Mouse (Mus musculus) olfactory bulb, adult 2 months (tissue): ENCODE results near the gene Paqr9. TPM values are rescaled to one million over a fixed set of nuclear protein-coding genes. Genes with fewer than 3 reads are reported as not detected.
A peak's percentile ranks its signal among the peaks of the same experiment; 100 is the strongest.
"Not testable (repeated sequence)": the region's sequence is repeated elsewhere in the genome, so short reads cannot be mapped to it uniquely, and the experiment has no call there.

ENCODE experiments used
- H3K27ac ChIP-seq: fragments of 200-500 bp; 2 replicates; pipeline ENCODE4 v1.5.1; 2012; ENCODE audit warnings: low read depth, low read length; ENCODE audit not compliant: insufficient read depth
- H3K4me1 ChIP-seq: fragments of 200-500 bp; 2 replicates; pipeline ENCODE4 v1.6.1; 2012; ENCODE audit warnings: low read length; ENCODE audit not compliant: control insufficient read depth, insufficient read depth
- H3K4me3 ChIP-seq: fragments of 200-500 bp; 2 replicates; pipeline ENCODE4 v1.5.1; 2012; ENCODE audit warnings: mild to moderate bottlenecking, low read depth, low read length, moderate library complexity; ENCODE audit not compliant: insufficient read depth
- CTCF ChIP-seq: fragments of 200-500 bp; IDR thresholded peaks from 2 replicates; pipeline ENCODE4 v1.5.1; 2012; ENCODE audit warnings: low read depth, mild to moderate bottlenecking, low read length, moderate library complexity; ENCODE audit not compliant: insufficient read depth
- POLR2A ChIP-seq: fragments of 200-500 bp; IDR thresholded peaks from 2 replicates; pipeline ENCODE4 v1.6.1; 2012; ENCODE audit warnings: mild to moderate bottlenecking, low read depth, low read length, moderate library complexity; ENCODE audit not compliant: insufficient read depth
- WGBS: fragments of 180-500 bp; shearing (Covaris S2); methylation state at CpG from one replicate; pipeline ENCODE4 v1.1.7; 2018; 5-methylcytosine and 5-hydroxymethylcytosine counted together
- polyA plus RNA-seq: library from polyadenylated mRNA; stranded (reverse); fragments of >200 nt; gene quantifications from 2 replicates; pipeline ENCODE4 v1.2.4, GENCODE M21; 2012; ENCODE audit warnings: low replicate concordance; ENCODE audit not compliant: missing spikeins, insufficient read depth, insufficient read length

Paqr9 gene
- not detected in 2 replicates for polyA plus RNA-seq

DNA sequence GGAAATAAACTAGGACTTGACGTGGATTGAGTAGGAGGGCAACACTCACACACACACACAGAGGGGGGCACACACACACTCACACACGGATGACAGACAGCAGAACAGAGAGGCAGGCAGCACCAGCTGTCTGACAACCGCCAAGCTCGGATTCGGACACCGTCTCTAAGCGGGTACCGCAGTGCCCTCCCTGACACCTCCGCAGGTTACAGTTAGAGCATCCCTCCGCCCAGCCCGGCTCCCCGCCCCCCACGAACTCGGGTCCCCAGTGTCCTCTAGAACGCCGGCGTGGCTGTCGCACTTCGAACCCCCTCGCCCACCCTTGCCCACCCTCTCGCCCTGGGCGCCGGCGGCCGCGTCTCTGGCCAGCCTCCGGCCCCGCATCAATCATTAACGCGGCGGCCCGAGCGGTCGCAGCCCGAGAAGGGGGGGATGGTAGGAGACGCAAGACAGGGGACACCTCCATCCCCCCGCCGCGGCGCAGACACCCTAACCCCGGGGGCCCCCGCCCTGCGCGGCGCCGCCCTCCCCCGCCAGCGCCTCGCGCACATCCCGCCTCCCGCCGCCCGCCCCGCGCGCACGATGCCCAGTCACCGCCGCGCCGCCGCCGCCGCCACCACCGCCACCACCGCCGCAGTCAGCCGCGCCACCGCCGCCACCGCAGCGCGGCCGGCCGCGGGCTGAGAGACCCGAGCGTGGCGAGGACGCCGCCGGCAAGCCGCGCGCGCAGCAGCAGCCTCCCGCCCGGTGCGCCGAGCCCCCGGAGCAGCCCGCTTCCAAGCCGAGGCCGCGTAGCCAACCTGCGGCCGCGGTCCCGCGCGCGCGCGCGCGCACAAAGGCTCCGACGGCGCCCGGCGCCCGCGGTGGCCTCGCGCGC lies at the start of gene Paqr9:
TSS of gene Paqr9 (plus strand) at position 599 of the 877 bp plus-strand sequence.
- WGBS: 15% methylated on average over 117 of the region's 118 CpGs
- no peak for TF ChIP-seq CTCF
- no peak for TF ChIP-seq POLR2A
- H3K4me3 ChIP-seq: peak within 1 kb of the TSS; percentile 93
- H3K4me1 ChIP-seq: peaks cover 12% of the 10 kb centered on the region
- H3K27ac ChIP-seq: no peak within 1 kb of the TSS

DNA sequence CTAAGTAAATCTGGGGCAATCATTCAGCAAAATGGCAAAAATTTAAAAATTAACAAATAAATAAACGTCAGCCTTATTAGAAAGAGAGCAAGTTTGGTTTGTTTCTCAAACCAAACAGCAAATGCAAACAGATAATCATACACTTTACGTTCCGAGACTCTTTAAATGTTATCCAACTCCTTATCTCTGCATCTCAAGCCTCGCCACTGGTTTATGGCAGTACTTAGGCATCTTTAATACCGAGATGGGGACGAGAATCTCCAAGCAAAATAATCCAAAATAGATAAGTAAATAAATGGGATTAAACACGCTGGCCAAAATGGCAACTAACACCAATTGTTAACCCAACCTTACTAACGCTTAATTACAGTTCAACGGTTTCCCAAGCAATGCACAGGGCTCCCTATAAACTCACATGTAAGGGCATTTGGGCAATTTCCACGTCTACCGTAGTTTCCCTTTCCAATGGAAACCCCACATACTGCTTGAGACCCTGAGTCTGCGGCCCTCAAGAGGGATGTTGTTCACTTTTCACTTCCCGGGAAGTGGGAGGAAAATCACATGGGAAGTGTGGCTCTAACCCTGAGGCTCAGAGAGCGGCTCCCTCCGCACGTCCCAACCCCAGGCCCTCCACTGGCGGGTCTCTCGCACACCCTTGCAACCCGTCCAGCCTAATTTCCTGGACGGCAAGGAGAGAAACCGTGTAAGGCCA lies 48.6 kb upstream of the Paqr9 start:
- WGBS: 9% methylated on average over 21 of the region's 21 CpGs
- Histone ChIP-seq H3K27ac (no peak overlapping the region), H3K4me3 (peak overlapping the region; percentile 68), H3K4me1 (peaks cover 2% of the 10 kb centered on the region; the same call in 1 of the 2 replicates)
- TF ChIP-seq POLR2A (no peak), CTCF (no peak)

DNA sequence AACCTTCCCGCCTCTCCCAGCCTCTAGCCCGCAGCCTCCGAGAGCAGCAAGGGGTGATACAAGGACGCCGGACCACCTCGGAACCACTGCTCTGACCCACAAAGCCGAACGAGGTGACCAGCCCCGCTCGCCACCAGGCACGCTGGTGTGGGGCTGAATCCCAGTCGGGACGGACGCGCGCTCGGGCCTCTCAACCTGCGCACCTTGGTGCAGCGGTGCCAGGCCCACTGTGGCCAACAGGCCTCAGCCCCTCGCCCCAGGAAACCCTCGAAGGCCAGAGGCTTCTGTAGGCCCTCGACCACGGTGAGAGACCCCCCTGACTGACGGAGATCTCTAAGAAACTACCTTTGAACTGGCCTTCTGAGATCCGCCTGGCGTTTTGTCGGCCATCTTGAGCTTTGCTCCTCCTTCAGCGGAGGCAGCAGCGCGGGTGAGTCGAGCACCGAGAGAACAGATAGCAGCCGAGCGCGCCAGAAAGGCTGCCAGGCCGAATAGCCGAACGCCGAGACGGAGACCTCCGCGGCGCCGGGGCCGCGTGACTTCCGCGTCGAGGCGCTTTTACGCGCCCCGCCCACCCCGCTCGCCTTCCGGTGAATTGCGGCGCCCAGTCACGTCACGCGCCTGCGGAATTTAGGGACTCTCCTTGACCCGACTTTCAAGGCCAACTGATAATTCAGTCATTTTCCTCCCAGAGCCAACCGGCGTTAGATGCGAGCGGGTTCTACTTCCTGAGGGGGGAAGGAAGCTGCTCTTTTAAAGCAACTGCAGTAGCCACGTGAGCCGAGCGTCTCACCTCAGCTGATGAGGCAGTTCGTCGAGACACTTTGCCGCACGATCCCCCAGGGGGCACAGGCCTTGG lies 47.8 kb upstream of the Paqr9 start, which contains the start of gene U2surp:
TSS of gene U2surp (minus strand) at position 525 of the 859 bp plus-strand sequence.
- Histone ChIP-seq H3K4me3 (peak within 1 kb of the TSS; percentile 68), H3K27ac (peak within 1 kb of the TSS; percentile 87), H3K4me1 (peaks cover 2% of the 10 kb centered on the region; the same call in 1 of the 2 replicates)
- no peak for TF ChIP-seq CTCF
- peak; percentile 50 for TF ChIP-seq POLR2A
- WGBS: under 1% methylated on average over 74 of the region's 74 CpGs

DNA sequence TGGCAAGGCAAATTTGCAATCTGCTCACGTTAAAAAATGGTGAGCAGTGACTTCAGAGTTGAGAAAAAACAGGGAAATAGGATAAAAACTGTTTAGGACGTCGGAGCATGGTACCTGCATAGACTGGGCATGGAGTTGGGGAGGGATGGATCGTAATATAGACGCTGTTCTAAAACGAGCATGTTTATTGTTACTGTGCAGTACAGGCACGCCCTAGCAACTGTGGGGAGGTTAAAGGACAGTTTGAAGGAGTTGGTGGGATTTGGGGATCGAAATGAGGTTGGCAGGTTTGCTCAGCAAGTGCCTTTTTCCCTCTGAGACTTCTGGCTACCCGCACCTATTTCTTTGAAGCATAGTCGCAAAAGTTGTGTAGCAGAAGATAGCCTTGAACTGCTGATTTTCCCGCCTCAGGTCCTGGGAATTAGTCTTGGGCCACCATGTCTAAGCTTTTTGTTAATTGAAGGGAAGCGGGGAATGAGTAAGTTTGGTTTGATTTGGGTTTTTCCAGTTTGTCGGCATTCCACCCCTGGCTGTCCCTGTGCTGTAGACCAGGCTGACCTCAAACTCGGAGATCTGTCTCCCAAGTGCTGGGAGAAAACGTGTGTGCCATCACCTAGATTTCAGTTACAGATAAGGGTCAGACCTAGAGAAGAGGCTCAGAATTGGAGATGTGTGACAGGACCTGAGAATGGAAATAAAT lies 47.0 kb upstream of the Paqr9 start:
- H3K27ac ChIP-seq: peak overlapping the region; percentile 87
- peak overlapping the region; percentile 68 for H3K4me3 ChIP-seq
- WGBS: 19% methylated on average over 15 of the region's 15 CpGs
- peaks cover 2% of the 10 kb centered on the region; the same call in 1 of the 2 replicates for H3K4me1 ChIP-seq
- TF ChIP-seq POLR2A (no peak), CTCF (no peak)

DNA sequence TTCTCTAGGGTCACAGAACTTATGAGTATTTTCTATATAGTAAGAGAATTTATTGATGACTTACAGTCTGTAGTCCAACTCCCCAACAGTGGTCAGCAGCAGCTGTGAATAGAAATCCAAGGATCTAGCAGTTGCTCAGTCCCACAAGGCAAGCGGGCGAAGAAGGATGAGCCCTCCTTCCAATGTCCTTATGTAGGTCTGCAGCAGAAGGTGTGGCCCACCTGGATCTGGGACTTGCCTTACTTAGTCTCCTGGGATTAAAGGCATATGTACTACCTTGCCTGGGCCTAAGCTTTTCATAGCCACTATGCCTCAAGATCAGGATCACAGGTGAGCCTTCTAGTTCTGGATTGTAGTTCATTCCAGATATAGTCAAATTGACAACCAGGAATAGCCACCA lies 45.7 kb upstream of the Paqr9 start:
- Histone ChIP-seq H3K27ac (no peak overlapping the region), H3K4me3 (no peak overlapping the region), H3K4me1 (peaks cover 2% of the 10 kb centered on the region; the same call in 1 of the 2 replicates)
- 100% methylated on average over 2 of the region's 2 CpGs for WGBS
- TF ChIP-seq POLR2A: no peak
- TF ChIP-seq CTCF: no peak

DNA sequence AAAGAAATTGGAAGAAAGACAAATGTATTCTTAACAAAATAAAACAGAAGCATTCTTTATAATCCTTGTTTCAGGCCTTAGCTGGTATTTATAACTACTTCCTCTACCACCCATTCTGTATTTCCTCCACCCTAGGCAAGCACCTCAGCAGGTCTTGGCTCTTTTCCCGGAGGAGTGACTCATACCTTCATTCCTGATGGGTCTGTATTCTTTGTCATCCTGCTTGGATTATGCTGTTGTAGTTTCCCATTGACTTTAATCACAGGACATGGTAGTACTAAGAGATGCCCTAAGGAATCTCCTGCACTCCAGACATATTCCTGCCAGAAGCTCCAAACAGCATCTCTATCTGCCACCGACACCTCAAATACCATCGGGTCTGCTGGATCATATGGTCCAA lies 45.1 kb upstream of the Paqr9 start:
- H3K4me1 ChIP-seq, H3K4me3 ChIP-seq, H3K27ac ChIP-seq: not testable (repeated sequence)
- WGBS: 73% methylated on average over 3 of the region's 3 CpGs

DNA sequence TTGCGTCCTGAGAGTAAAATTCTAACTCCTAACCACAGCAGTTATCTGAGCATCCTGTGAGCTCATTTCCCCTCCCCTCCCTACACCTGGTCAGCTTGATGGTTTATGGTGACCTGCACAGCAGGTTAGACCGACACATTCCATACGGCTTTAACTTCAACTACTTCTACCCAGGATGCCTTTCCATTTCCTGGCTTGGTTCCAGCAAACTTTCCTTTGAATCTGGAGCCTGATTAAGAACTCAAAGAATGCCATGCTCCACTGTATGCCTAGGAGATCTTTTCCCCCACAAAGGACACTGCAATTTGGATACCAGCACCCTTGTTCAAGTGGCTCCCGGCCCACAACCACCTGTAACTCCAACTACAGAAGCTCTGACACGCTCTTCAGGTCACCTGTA lies 38.9 kb upstream of the Paqr9 start:
- no peak for TF ChIP-seq POLR2A
- no peak for TF ChIP-seq CTCF
- 74% methylated on average over 5 of the region's 5 CpGs for WGBS
- Histone ChIP-seq H3K4me1 (peaks cover 2% of the 10 kb centered on the region), H3K27ac (no peak overlapping the region), H3K4me3 (no peak overlapping the region)

DNA sequence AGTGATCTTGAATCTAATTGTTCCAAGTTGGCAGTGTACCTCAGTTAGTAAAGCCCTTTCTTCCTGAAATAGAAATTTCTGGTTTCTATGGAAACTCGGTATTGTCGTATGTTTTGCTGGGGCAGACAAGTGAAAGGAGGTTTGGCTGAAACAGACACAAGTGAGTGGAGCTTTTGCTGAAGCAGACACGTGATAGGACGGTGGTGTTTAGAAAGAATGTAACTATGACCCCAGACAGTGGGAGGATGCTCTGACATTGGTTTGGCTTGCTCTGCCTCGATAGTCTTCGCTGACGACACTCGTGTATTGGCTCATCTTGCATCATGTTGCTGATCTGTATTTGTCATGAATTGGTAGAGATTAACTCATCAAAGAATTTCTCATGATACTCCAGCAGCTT lies 38.4 kb upstream of the Paqr9 start:
- Histone ChIP-seq H3K4me3 (no peak overlapping the region), H3K27ac (no peak overlapping the region), H3K4me1 (peaks cover 2% of the 10 kb centered on the region)
- 46% methylated on average over 8 of the region's 8 CpGs for WGBS
- TF ChIP-seq POLR2A (no peak), CTCF (no peak)

DNA sequence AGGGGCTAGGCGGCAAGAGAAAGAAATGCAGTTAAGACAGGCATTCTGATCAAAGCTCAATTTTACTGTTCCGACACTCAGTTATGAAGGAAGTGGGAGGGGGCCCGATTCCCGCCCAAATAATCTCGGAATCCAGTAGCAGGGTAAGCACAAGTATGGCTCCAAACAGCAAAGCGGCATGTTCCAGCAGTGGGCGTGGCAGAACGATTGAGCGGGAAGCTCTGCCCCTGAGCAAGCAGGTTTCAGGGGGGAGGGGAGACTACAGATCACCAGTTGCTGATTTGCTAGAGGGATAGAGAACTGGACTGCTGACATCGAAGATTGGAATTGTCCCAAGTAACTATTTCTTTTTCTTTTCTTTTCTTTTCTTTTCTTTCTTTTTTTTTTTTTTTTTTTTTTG lies 37.9 kb upstream of the Paqr9 start:
- WGBS: 52% methylated on average over 10 of the region's 10 CpGs
- H3K4me3 ChIP-seq: no peak overlapping the region
- H3K4me1 ChIP-seq: peaks cover 2% of the 10 kb centered on the region
- TF ChIP-seq POLR2A: no peak
- no peak overlapping the region for H3K27ac ChIP-seq
